Mouse (Mus musculus): Measurements from ENCODE around the gene Arpc2. TPM values are rescaled to one million over a fixed set of nuclear protein-coding genes. Genes with fewer than 3 reads are reported as not detected.

Arpc2 gene
- total and polyA plus RNA-seq, 3 experiments: 234 to 522 (median 455) TPM

- peaks cover 18 to 53% of the 10 kb centered on the region in 2 experiments for H3K4me1 ChIP-seq (ENCODE audit: control insufficient read depth in 1 of 2, insufficient read depth in 2 of 2)
- DNase-seq (ENCODE audit: extremely low read depth): no peak
- no peaks in the 10 kb centered on the region for H3K27me3 ChIP-seq (replicated peaks)
- no peak overlapping the region for H3K27ac ChIP-seq (ENCODE audit: insufficient read depth, low read depth)
- no peak for TF ChIP-seq GABPA (IDR thresholded peaks at IDR 0.05; ENCODE audit: insufficient replicate concordance, low read depth, low read length)
- no peak for TF ChIP-seq IRF4 (IDR thresholded peaks at IDR 0.05; ENCODE audit: low read depth, low read length)
- no peak for TF ChIP-seq KAT2A (IDR thresholded peaks at IDR 0.05; ENCODE audit: insufficient replicate concordance, low read length)
- no peak for TF ChIP-seq SMC3 (IDR thresholded peaks at IDR 0.05; ENCODE audit: low read depth, low read length)
- TF ChIP-seq USF1 (IDR thresholded peaks at IDR 0.05; ENCODE audit: low read depth, low read length): no peak
- no peak for TF ChIP-seq MAX (IDR thresholded peaks at IDR 0.05; ENCODE audit: low read length)
- TF ChIP-seq MYC (IDR thresholded peaks at IDR 0.05; ENCODE audit: low read depth, low read length): no peak
- no peak for TF ChIP-seq POLR2A (IDR thresholded peaks at IDR 0.05; ENCODE audit: low read depth, low read length)
- no peak for TF ChIP-seq BHLHE40 (IDR thresholded peaks at IDR 0.05; ENCODE audit: low read depth, low read length)
- no peak for TF ChIP-seq USF2 (conservative IDR thresholded peaks at IDR 0.05; ENCODE audit: low read depth, low read length)
- no peak for TF ChIP-seq CHD2 (IDR thresholded peaks at IDR 0.05; ENCODE audit: low read length)
- no peak for TF ChIP-seq RCOR1 (conservative IDR thresholded peaks at IDR 0.05; ENCODE audit: low read depth, low read length)
- TF ChIP-seq ZC3H11A (IDR thresholded peaks at IDR 0.05; ENCODE audit: low read depth, low read length): no peak
- no peak for TF ChIP-seq E2F4 (IDR thresholded peaks at IDR 0.05; ENCODE audit: insufficient replicate concordance, low read depth, low read length)
- TF ChIP-seq RAD21 (IDR thresholded peaks at IDR 0.05; ENCODE audit: low read depth, low read length): no peak
- in situ Hi-C loops (cut with MboI; ENCODE audit: low pct_ligation_motif_present, low pct_unique_long_range_greater_than_20kb, low sequenced_read_pairs) (no loop called here), dilution Hi-C loops (cut with MboI; ENCODE audit: extremely low pct_ligation_motif_present, extremely low pct_unique_long_range_greater_than_20kb, low sequenced_read_pairs) (no loop called here)
- no peak overlapping the region for H3K4me2 ChIP-seq (ENCODE audit: insufficient read depth, low read depth, poor library complexity, severe bottlenecking)
- H3K9ac ChIP-seq (ENCODE audit: insufficient read depth, low read depth): no peak overlapping the region
- H3K79me2 ChIP-seq (replicated peaks; ENCODE audit: control insufficient read depth, extremely low read depth, insufficient read depth, poor library complexity, severe bottlenecking): peaks cover 18% of the 10 kb centered on the region
- H3K9me3 ChIP-seq (replicated peaks; ENCODE audit: low read length): no peaks in the 10 kb centered on the region
- peaks cover 44 to 55% of the 10 kb centered on the region in 2 experiments for H3K36me3 ChIP-seq (replicated peaks in 1 of 2; ENCODE audit: control insufficient read depth in 1 of 2, insufficient read depth in 1 of 2, low read length in 1 of 2)
- no peak overlapping the region for H3K4me3 ChIP-seq (replicated peaks in 1 of 3; ENCODE audit: low read depth in 2 of 3, low read length in 2 of 3, poor library complexity in 1 of 3)
Measured at GRCm38 (mm10) chr1:74281886-74282285, 46.0 kb downstream of the Arpc2 start.

- H3K4me1 ChIP-seq (ENCODE audit: control insufficient read depth in 1 of 2, insufficient read depth in 2 of 2): peaks cover 20 to 59% of the 10 kb centered on the region in 2 experiments
- H3K36me3 ChIP-seq (replicated peaks in 1 of 2; ENCODE audit: control insufficient read depth in 1 of 2, insufficient read depth in 1 of 2, low read length in 1 of 2): peaks cover 44 to 61% of the 10 kb centered on the region in 2 experiments
- H3K79me2 ChIP-seq (replicated peaks; ENCODE audit: control insufficient read depth, extremely low read depth, insufficient read depth, poor library complexity, severe bottlenecking): peaks cover 18% of the 10 kb centered on the region
- dilution Hi-C loops (cut with MboI; ENCODE audit: extremely low pct_ligation_motif_present, extremely low pct_unique_long_range_greater_than_20kb, low sequenced_read_pairs): no loop called here
- H3K4me3 ChIP-seq (replicated peaks in 1 of 3; ENCODE audit: low read depth in 2 of 3, low read length in 2 of 3, poor library complexity in 1 of 3): no peak overlapping the region
- H3K9me3 ChIP-seq (replicated peaks; ENCODE audit: low read length): no peaks in the 10 kb centered on the region
- no peak overlapping the region for H3K4me2 ChIP-seq (ENCODE audit: insufficient read depth, low read depth, poor library complexity, severe bottlenecking)
- H3K27me3 ChIP-seq (replicated peaks): no peaks in the 10 kb centered on the region
- H3K27ac ChIP-seq (ENCODE audit: insufficient read depth, low read depth): no peak overlapping the region
- no peak overlapping the region for H3K9ac ChIP-seq (ENCODE audit: insufficient read depth, low read depth)
- in situ Hi-C loops (cut with MboI; ENCODE audit: low pct_ligation_motif_present, low pct_unique_long_range_greater_than_20kb, low sequenced_read_pairs): no loop called here
- no peak for TF ChIP-seq CHD2 (IDR thresholded peaks at IDR 0.05; ENCODE audit: low read length)
- TF ChIP-seq JUND (conservative IDR thresholded peaks at IDR 0.05; ENCODE audit: low read depth, low read length): no peak
- TF ChIP-seq UBTF (IDR thresholded peaks at IDR 0.05; ENCODE audit: low read depth, low read length): no peak
- no peak for TF ChIP-seq SIN3A (IDR thresholded peaks at IDR 0.05; ENCODE audit: low read length)
- no peak for TF ChIP-seq NELFE (IDR thresholded peaks at IDR 0.05; ENCODE audit: low read depth, low read length)
- TF ChIP-seq MXI1 (IDR thresholded peaks at IDR 0.05; ENCODE audit: low read depth, low read length): no peak
- no peak for TF ChIP-seq MAX (IDR thresholded peaks at IDR 0.05; ENCODE audit: low read length)
- no peak for TF ChIP-seq MYC (IDR thresholded peaks at IDR 0.05; ENCODE audit: low read depth, low read length)
- no peak for TF ChIP-seq IRF4 (IDR thresholded peaks at IDR 0.05; ENCODE audit: low read depth, low read length)
- TF ChIP-seq MAFK (IDR thresholded peaks at IDR 0.05; ENCODE audit: insufficient replicate concordance, low read length): no peak
- no peak for TF ChIP-seq ZMIZ1 (IDR thresholded peaks at IDR 0.05; ENCODE audit: low read depth, low read length)
- no peak for TF ChIP-seq MAZ (IDR thresholded peaks at IDR 0.05; ENCODE audit: low read depth, low read length)
- no peak for TF ChIP-seq HCFC1 (IDR thresholded peaks at IDR 0.05; ENCODE audit: low read depth, low read length)
- no peak for TF ChIP-seq POLR2AphosphoS2 (IDR thresholded peaks at IDR 0.05; ENCODE audit: low read depth, low read length)
- no peak for TF ChIP-seq POLR2A (IDR thresholded peaks at IDR 0.05; ENCODE audit: low read depth, low read length)
- no peak for TF ChIP-seq EP300 (IDR thresholded peaks at IDR 0.05; ENCODE audit: low read length)
- no peak for TF ChIP-seq SMC3 (IDR thresholded peaks at IDR 0.05; ENCODE audit: low read depth, low read length)
- no peak for TF ChIP-seq CHD1 (IDR thresholded peaks at IDR 0.05; ENCODE audit: low read depth, low read length)
- no peak for TF ChIP-seq E2F4 (IDR thresholded peaks at IDR 0.05; ENCODE audit: insufficient replicate concordance, low read depth, low read length)
- TF ChIP-seq KAT2A (IDR thresholded peaks at IDR 0.05; ENCODE audit: insufficient replicate concordance, low read length): no peak
- DNase-seq (ENCODE audit: extremely low read depth): no peak
Measured at GRCm38 (mm10) chr1:74282896-74283625, 47.2 kb downstream of the Arpc2 start.
